Mouse (Mus musculus) left cerebral cortex, adult 8-10 months (tissue): ENCODE measurements around the gene Sntb2. TPM values are rescaled to one million over a fixed set of nuclear protein-coding genes. Genes with fewer than 3 reads are reported as not detected.
"Not testable (repeated sequence)": the region's sequence is repeated elsewhere in the genome, so short reads cannot be mapped to it uniquely, and the experiment has no call there.

Experiments used
- DNase-seq, 2 experiments: peaks; one replicate each; pipeline ENCODE4 v3.0.0; 2022; ENCODE audit warnings: low spot score in 2 of 2
- total RNA-seq, 4 experiments: library from RNA; stranded (reverse); gene quantifications; 2 replicates each; pipeline ENCODE4 v1.2.4; 2022

Gene Sntb2
- total RNA-seq, 4 experiments from 2014 or later = 17.4 to 18.9 (median 18.9) TPM

GRCm38 (mm10) chr8:106964573-106964972 is 29.0 kb downstream of the Sntb2 start:
- DNase-seq = no peak

GRCm38 (mm10) chr8:106969964-106970363 is 34.4 kb downstream of the Sntb2 start:
- no peak for DNase-seq

GRCm38 (mm10) chr8:106971916-106972315 is 36.4 kb downstream of the Sntb2 start:
- DNase-seq = no peak

GRCm38 (mm10) chr8:106972538-106973264 is 37.2 kb downstream of the Sntb2 start:
- no peak for DNase-seq

- DNase-seq = not testable (repeated sequence)
Measured at GRCm38 (mm10) chr8:106973526-106973925, 38.0 kb downstream of the Sntb2 start.

- DNase-seq = no peak
Measured at GRCm38 (mm10) chr8:106974754-106975153, 39.2 kb downstream of the Sntb2 start.

GRCm38 (mm10) chr8:106975764-106976163 is 40.2 kb downstream of the Sntb2 start:
- no peak for DNase-seq

- DNase-seq = no peak
Measured at GRCm38 (mm10) chr8:106976436-106976835, 40.9 kb downstream of the Sntb2 start.

GRCm38 (mm10) chr8:106978755-106979251 is 43.3 kb downstream of the Sntb2 start:
- no peak for DNase-seq

- peak in 1 of 2 experiments; percentile 33 for DNase-seq
Measured at GRCm38 (mm10) chr8:106985404-106985821, 49.9 kb downstream of the Sntb2 start.

- no peak for DNase-seq
Measured at GRCm38 (mm10) chr8:106985951-106986350, 50.4 kb downstream of the Sntb2 start.

GRCm38 (mm10) chr8:106987557-106987956 is 52.0 kb downstream of the Sntb2 start:
- no peak for DNase-seq

- DNase-seq = peak in 1 of 2 experiments; percentile 46
Measured at GRCm38 (mm10) chr8:106991393-106991792, 55.8 kb downstream of the Sntb2 start.

- not testable (repeated sequence) for DNase-seq
Measured at GRCm38 (mm10) chr8:106996339-106996738, 60.8 kb downstream of the Sntb2 start.

- DNase-seq = no peak
Measured at GRCm38 (mm10) chr8:106997416-106997815, 61.9 kb downstream of the Sntb2 start.

- DNase-seq = no peak
Measured at GRCm38 (mm10) chr8:106999068-106999467, 63.5 kb downstream of the Sntb2 start.

- DNase-seq = peak; percentile 69 to 77
Measured at GRCm38 (mm10) chr8:107002532-107002931, 67.0 kb downstream of the Sntb2 start.

- peak in 1 of 2 experiments; percentile 53 for DNase-seq
Measured at GRCm38 (mm10) chr8:107007795-107008194, 72.2 kb downstream of the Sntb2 start.

GRCm38 (mm10) chr8:107012666-107013065 is 77.1 kb downstream of the Sntb2 start:
- no peak for DNase-seq

- no peak for DNase-seq
Measured at GRCm38 (mm10) chr8:107014915-107015314, 79.4 kb downstream of the Sntb2 start.

GRCm38 (mm10) chr8:107023479-107023878 is 87.9 kb downstream of the Sntb2 start:
- no peak for DNase-seq

- DNase-seq = no peak
Measured at GRCm38 (mm10) chr8:107029310-107029709, 93.8 kb downstream of the Sntb2 start.

- no peak for DNase-seq
Measured at GRCm38 (mm10) chr8:107030058-107030457, 94.5 kb downstream of the Sntb2 start.
